Mouse (Mus musculus) limb, embryonic 11.5 days (tissue): ENCODE measurements around the gene Gm4064. TPM values are rescaled to one million over a fixed set of nuclear protein-coding genes. Genes with fewer than 3 reads are reported as not detected.
"Not testable (repeated sequence)": the region's sequence is repeated elsewhere in the genome, so short reads cannot be mapped to it uniquely, and the experiment has no call there.

Experiments
- ATAC-seq: fragments of 200-750 bp; cut with Nextera tagmentation; 2 replicates; pipeline ENCODE4 v1.8.0; 2017; ENCODE audit warnings: low read depth; ENCODE audit not compliant: insufficient number of reproducible peaks, low FRiP score, low TSS enrichment
- DNase-seq: peaks from one replicate; pipeline ENCODE4 v3.0.0-alpha.2; 2015; ENCODE audit warnings: low spot score
- H3K27ac ChIP-seq: fragments of 300-500 bp; sonication (generic); replicated peaks from 2 replicates; pipeline ENCODE4 v1.5.1; 2014; ENCODE audit warnings: low read depth, mild to moderate bottlenecking, low read length
- H3K27me3 ChIP-seq: fragments of 300-500 bp; sonication (generic); 2 replicates; pipeline ENCODE4 v1.6.1; 2014; ENCODE audit warnings: mild to moderate bottlenecking, low read length, mixed read lengths; ENCODE audit not compliant: control insufficient read depth, insufficient read depth
- H3K36me3 ChIP-seq: fragments of 300-500 bp; sonication (generic); 2 replicates; pipeline ENCODE4 v1.6.1; 2014; ENCODE audit warnings: mild to moderate bottlenecking, low read length, moderate library complexity, mixed read lengths; ENCODE audit not compliant: control insufficient read depth, insufficient read depth
- H3K4me1 ChIP-seq: fragments of 300-500 bp; sonication (generic); 2 replicates; pipeline ENCODE4 v1.6.1; 2014; ENCODE audit warnings: low read length, mixed read lengths; ENCODE audit not compliant: control insufficient read depth, insufficient read depth
- H3K4me2 ChIP-seq: fragments of 300-500 bp; sonication (generic); 2 replicates; pipeline ENCODE4 v1.6.1; 2014; ENCODE audit warnings: low read depth, mild to moderate bottlenecking, moderate library complexity; ENCODE audit not compliant: severe bottlenecking
- H3K4me3 ChIP-seq: fragments of 300-500 bp; sonication (generic); 2 replicates; pipeline ENCODE4 v1.5.1; 2014; ENCODE audit warnings: low read depth, low read length
- H3K9ac ChIP-seq: fragments of 300-500 bp; sonication (generic); 2 replicates; pipeline ENCODE4 v1.6.1; 2014; ENCODE audit warnings: mild to moderate bottlenecking, low read length
- H3K9me3 ChIP-seq: fragments of 300-500 bp; sonication (generic); 2 replicates; pipeline ENCODE4 v1.6.1; 2016; ENCODE audit warnings: low read length; ENCODE audit not compliant: control insufficient read depth
- WGBS: fragments of 180-500 bp; shearing (Covaris S2); extraction: QIAGEN DNeasy Blood & Tissue Kit; methylation state at CpG from one replicate; pipeline ENCODE4 v1.1.7; 2014; 5-methylcytosine and 5-hydroxymethylcytosine counted together
- polyA plus RNA-seq: library from polyadenylated mRNA; unstranded; fragments of >200 nt; fragmentation: Nextera tagmentation; extraction: Ambion mirVana; gene quantifications from 2 replicates; pipeline ENCODE4 v1.2.1, GENCODE M21; 2014

The Gm4064 gene
- not detected in 2 replicates for polyA plus RNA-seq

DNA sequence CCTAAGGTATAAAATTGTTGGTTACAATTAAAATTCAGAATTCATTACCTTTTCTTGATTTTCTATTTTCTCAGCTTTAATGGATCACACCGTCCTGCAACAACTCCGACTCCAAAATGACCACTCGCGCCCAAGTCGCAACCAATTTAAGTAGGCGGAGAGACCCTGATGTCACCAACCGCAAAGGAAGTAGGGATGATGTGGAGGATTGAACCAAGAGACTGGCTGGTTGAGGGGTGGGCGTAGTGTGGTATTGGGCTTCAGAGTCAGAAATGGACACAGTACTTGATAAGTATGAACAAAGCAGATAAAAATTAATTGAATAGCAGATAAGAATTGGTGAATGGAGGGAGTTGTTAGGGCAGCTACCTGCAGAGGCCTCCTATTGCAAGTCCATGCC, at the start of gene Gm4064:
Gene Gm4064, minus strand, starts transcription at position 101 of the 400 bp plus-strand sequence.
- not testable (repeated sequence) for H3K4me3 ChIP-seq, ATAC-seq, H3K9ac ChIP-seq, H3K9me3 ChIP-seq, H3K27me3 ChIP-seq, DNase-seq, H3K27ac ChIP-seq, H3K4me1 ChIP-seq, H3K36me3 ChIP-seq, H3K4me2 ChIP-seq
- WGBS, result no CpG with 5 or more reads among the region's 8 CpGs

GRCm38 (mm10) chrY:2830380-2830779, 34.4 kb upstream of the Gm4064 start, which contains the start of the genes Rbmy and Gm10256:
Gene Rbmy (plus strand): TSS chrY:2830680.
Gene Gm10256 (plus strand): TSS chrY:2830699.
- not testable (repeated sequence) for H3K36me3 ChIP-seq, DNase-seq, H3K27me3 ChIP-seq, H3K9me3 ChIP-seq, H3K4me1 ChIP-seq, H3K27ac ChIP-seq, H3K9ac ChIP-seq, H3K4me3 ChIP-seq, H3K4me2 ChIP-seq, ATAC-seq
- no CpG with 5 or more reads among the region's 9 CpGs for WGBS

Other genes starting within 250 kb of the Gm4064 start
- not detected in 2 replicates for gene H2al2c, start 197.1 kb downstream of the Gm4064 start, polyA plus RNA-seq
- gene Sry, start 132.5 kb downstream of the Gm4064 start, polyA plus RNA-seq, result not detected in 2 replicates
- not detected in 2 replicates for gene H2al2b, start 75.5 kb downstream of the Gm4064 start, polyA plus RNA-seq
- not detected in 2 replicates for gene Rbmy, start 34.5 kb upstream of the Gm4064 start, polyA plus RNA-seq
- not detected in 2 replicates for gene Gm10256, start 34.5 kb upstream of the Gm4064 start, polyA plus RNA-seq
- gene Gm10352, start 104.8 kb upstream of the Gm4064 start, polyA plus RNA-seq, result 0.17 TPM in 1 of 2 replicates, not detected in the other
- not detected in 2 replicates for gene Gm29289, start 136.4 kb upstream of the Gm4064 start, polyA plus RNA-seq